Mouse (Mus musculus) embryonic facial prominence, embryonic 14.5 days (tissue): ENCODE data around the gene Plac1. TPM values are rescaled to one million over a fixed set of nuclear protein-coding genes. Genes with fewer than 3 reads are reported as not detected.

Source experiments
- ATAC-seq: fragments of 200-750 bp; cut with Nextera tagmentation; 2 replicates; pipeline ENCODE4 v1.8.0; 2017; ENCODE audit warnings: low read depth, moderate number of reproducible peaks, moderate TSS enrichment
- DNase-seq: peaks from one replicate; pipeline ENCODE4 v3.0.0-alpha.2; 2015; ENCODE audit warnings: low spot score
- H3K27ac ChIP-seq: fragments of 300-500 bp; sonication (generic); replicated peaks from 2 replicates; pipeline ENCODE4 v1.5.1; 2014; ENCODE audit warnings: low read depth, mild to moderate bottlenecking, low read length, moderate library complexity
- H3K27me3 ChIP-seq: fragments of 300-500 bp; sonication (generic); replicated peaks from 2 replicates; pipeline ENCODE4 v1.6.1; 2014; ENCODE audit warnings: low read length; ENCODE audit not compliant: control insufficient read depth, insufficient read depth
- H3K36me3 ChIP-seq: fragments of 300-500 bp; sonication (generic); 2 replicates; pipeline ENCODE4 v1.6.1; 2014; ENCODE audit warnings: low read length, mixed read lengths; ENCODE audit not compliant: control insufficient read depth, insufficient read depth
- H3K4me1 ChIP-seq: fragments of 300-500 bp; sonication (generic); 2 replicates; pipeline ENCODE4 v1.6.1; 2014; ENCODE audit warnings: antibody characterized with exemption, low read length; ENCODE audit not compliant: control insufficient read depth, insufficient read depth
- H3K4me2 ChIP-seq: fragments of 300-500 bp; sonication (generic); 2 replicates; pipeline ENCODE4 v1.6.1; 2014; ENCODE audit warnings: low read depth, mild to moderate bottlenecking, low read length, moderate library complexity, mixed read lengths
- H3K4me3 ChIP-seq: fragments of 300-500 bp; sonication (generic); 2 replicates; pipeline ENCODE4 v1.5.1; 2014; ENCODE audit warnings: low read depth, mild to moderate bottlenecking, low read length
- H3K9ac ChIP-seq: fragments of 300-500 bp; sonication (generic); 2 replicates; pipeline ENCODE4 v1.6.1; 2014; ENCODE audit warnings: low read depth, mild to moderate bottlenecking, low read length, moderate library complexity, mixed read lengths
- H3K9me3 ChIP-seq: fragments of 300-500 bp; sonication (generic); 2 replicates; pipeline ENCODE4 v1.6.1; 2016; ENCODE audit warnings: low read length; ENCODE audit not compliant: control insufficient read depth
- WGBS: fragments of 180-500 bp; shearing (Covaris S2); extraction: QIAGEN DNeasy Blood & Tissue Kit; methylation state at CpG from one replicate; pipeline ENCODE4 v1.1.7; 2014; 5-methylcytosine and 5-hydroxymethylcytosine counted together
- polyA plus RNA-seq: library from polyadenylated mRNA; unstranded; fragments of >200 nt; fragmentation: Nextera tagmentation; extraction: Ambion mirVana; gene quantifications from 2 replicates; pipeline ENCODE4 v1.2.1, GENCODE M21; 2014

The Plac1 gene
- polyA plus RNA-seq, 1 experiment from 2014 or later = 13.7 TPM

DNA sequence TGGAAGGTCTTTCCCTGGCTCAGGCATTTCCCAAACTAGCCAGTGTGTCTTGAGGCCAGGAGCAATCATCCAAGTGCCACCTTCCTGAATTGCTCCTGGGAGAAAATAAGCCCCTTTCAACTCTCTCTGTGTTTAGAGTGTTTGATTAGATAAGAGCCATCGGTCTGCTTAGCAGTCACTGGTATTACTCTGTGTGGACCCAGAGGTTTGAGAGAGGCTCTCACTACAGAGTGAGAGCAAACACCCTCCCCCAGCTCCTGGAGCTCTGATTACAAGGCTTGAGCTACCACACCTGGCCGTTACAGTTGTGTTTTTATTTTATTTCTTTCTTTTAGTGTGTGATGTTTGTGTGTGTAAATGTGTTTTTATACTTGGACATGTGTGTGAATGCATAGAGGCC lies 193.0 kb downstream of the Plac1 start:
- H3K27ac ChIP-seq = no peak overlapping the region

DNA sequence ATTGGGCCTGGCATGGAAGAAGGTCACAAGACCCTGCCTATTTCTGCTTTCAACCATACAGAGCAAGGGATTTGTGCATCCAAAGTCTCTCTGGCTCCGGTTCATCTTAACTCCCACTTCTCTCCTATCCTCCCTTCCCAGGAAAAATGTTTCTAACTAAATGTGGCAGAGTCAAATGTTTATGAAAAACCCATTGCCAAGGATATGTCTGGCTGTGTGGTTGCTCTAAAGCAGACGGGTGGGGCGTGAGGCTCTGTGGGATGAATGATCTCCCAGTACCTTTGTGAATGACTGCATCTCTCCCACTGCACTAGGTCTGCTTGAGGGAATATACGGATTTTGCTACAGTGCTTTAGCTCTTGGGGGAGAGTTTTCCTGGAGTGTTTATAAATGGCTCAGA lies 193.9 kb downstream of the Plac1 start:
- Histone ChIP-seq H3K9ac (no peak overlapping the region), H3K27me3 (no peaks in the 10 kb centered on the region), H3K27ac (peak overlapping the region; percentile 59), H3K9me3 (no peaks in the 10 kb centered on the region), H3K4me2 (no peak overlapping the region), H3K4me1 (0 out of 2 replicates have a peak, but pooled peaks cover 6% of the 10 kb centered on the region), H3K4me3 (no peak overlapping the region), H3K36me3 (no peaks in the 10 kb centered on the region)
- DNase-seq = no peak
- WGBS = 65% methylated on average over 4 of the region's 4 CpGs
- no peak for ATAC-seq

More for the DNA sequence above, 193.0 kb downstream of the Plac1 start:
- no peak overlapping the region for H3K9ac ChIP-seq
- H3K27me3 ChIP-seq = no peaks in the 10 kb centered on the region
- no peak for DNase-seq
- WGBS = 65% methylated on average over 2 of the region's 2 CpGs
- H3K36me3 ChIP-seq = no peaks in the 10 kb centered on the region
- H3K4me2 ChIP-seq = no peak overlapping the region
- H3K4me3 ChIP-seq = no peak overlapping the region
- H3K4me1 ChIP-seq = 0 out of 2 replicates have a peak, but pooled peaks cover 6% of the 10 kb centered on the region
- ATAC-seq = no peak
- no peaks in the 10 kb centered on the region for H3K9me3 ChIP-seq

DNA sequence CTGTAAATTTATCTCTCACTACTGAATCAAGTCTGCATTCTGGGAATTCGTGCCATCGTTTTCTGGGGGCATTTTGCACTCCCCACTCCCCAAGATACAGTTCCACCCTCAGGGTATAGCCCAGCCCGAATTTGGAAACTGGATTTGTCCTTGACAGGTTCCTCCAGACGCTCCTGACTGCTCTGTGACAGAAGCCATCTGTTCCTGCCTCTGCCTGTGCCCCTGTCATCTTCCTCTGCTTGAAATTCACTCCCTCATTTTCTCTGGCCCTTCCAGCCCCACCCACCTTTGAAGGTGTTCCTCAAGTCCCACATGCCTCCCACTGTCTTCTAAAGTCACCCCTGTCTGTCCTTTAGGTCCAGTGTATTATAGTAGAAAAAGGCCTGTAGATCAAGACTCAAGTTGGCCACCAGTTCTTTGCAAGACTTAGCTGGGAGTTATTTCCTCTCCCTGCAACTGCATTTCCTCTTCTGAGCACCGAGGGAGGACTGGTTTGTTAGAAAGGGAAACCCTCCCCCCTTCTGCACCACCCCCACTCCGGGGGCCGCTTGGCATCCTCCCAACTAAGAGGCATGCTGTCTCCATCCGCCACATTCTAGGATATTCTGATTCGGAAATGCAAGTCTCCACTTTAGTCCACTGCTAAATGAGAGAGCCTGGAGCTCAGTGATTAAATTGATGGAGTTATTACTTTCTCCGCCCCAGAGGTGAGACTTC lies 194.6 kb downstream of the Plac1 start:
- no peaks in the 10 kb centered on the region for H3K36me3 ChIP-seq
- H3K4me3 ChIP-seq = no peak overlapping the region
- peak overlapping the region; percentile 59; the same call in 1 of the 2 replicates for H3K27ac ChIP-seq
- no peaks in the 10 kb centered on the region for H3K9me3 ChIP-seq
- 0 out of 2 replicates have a peak, but pooled peaks cover 6% of the 10 kb centered on the region for H3K4me1 ChIP-seq
- ATAC-seq (no peak), DNase-seq (no peak)
- WGBS = 31% methylated on average over 10 of the region's 10 CpGs
- H3K27me3 ChIP-seq = no peaks in the 10 kb centered on the region
- no peak overlapping the region for H3K4me2 ChIP-seq
- H3K9ac ChIP-seq = no peak overlapping the region

GRCm38 (mm10) chrX:53041006-53041405 lies 198.9 kb downstream of the Plac1 start:
- no peaks in the 10 kb centered on the region for H3K27me3 ChIP-seq
- no peaks in the 10 kb centered on the region for H3K9me3 ChIP-seq
- no peak overlapping the region for H3K4me3 ChIP-seq
- ATAC-seq (no peak), DNase-seq (no peak)
- peaks cover 11% of the 10 kb centered on the region; the same call in 1 of the 2 replicates for H3K4me1 ChIP-seq
- H3K4me2 ChIP-seq = no peak overlapping the region
- H3K36me3 ChIP-seq = no peaks in the 10 kb centered on the region
- no peak overlapping the region for H3K27ac ChIP-seq
- H3K9ac ChIP-seq = no peak overlapping the region
- 77% methylated on average over 6 of the region's 6 CpGs for WGBS

- WGBS = 83% methylated on average over 6 of the region's 6 CpGs
- Histone ChIP-seq H3K4me1 (peaks cover 9% of the 10 kb centered on the region; the same call in 1 of the 2 replicates), H3K36me3 (no peaks in the 10 kb centered on the region), H3K27ac (no peak overlapping the region), H3K9me3 (no peaks in the 10 kb centered on the region), H3K27me3 (no peaks in the 10 kb centered on the region), H3K4me3 (no peak overlapping the region), H3K9ac (no peak overlapping the region), H3K4me2 (no peak overlapping the region)
- ATAC-seq (no peak), DNase-seq (no peak)
Observed at GRCm38 (mm10) chrX:53040138-53040537, 199.8 kb downstream of the Plac1 start.

DNA sequence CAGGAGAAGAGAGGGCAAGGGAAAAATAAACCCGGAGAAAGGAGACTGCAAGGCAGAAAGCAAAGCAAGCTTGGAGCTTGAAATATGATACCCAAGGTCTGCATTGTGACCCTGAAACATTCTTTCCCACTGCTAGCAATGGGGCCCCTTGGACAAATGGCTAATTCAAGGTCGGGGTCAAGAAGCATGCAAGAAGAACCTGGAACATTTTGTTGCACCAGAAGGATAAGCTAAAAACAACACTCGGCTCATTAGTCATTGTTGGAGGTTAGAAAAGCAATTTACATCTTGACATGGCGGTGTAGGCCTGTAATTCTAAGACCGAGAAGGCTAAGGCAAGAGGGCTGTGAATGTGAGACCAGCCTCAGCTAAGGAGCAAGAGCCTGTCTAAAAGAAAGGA lies 200.3 kb downstream of the Plac1 start:
- H3K4me2 ChIP-seq = no peak overlapping the region
- peaks cover 6% of the 10 kb centered on the region; the same call in 1 of the 2 replicates for H3K4me1 ChIP-seq
- no peaks in the 10 kb centered on the region for H3K27me3 ChIP-seq
- H3K4me3 ChIP-seq = no peak overlapping the region
- no peaks in the 10 kb centered on the region for H3K36me3 ChIP-seq
- H3K9me3 ChIP-seq = no peaks in the 10 kb centered on the region
- ATAC-seq = no peak
- H3K9ac ChIP-seq = no peak overlapping the region
- 47% methylated on average over 5 of the region's 5 CpGs for WGBS
- DNase-seq = no peak
- H3K27ac ChIP-seq = no peak overlapping the region

DNA sequence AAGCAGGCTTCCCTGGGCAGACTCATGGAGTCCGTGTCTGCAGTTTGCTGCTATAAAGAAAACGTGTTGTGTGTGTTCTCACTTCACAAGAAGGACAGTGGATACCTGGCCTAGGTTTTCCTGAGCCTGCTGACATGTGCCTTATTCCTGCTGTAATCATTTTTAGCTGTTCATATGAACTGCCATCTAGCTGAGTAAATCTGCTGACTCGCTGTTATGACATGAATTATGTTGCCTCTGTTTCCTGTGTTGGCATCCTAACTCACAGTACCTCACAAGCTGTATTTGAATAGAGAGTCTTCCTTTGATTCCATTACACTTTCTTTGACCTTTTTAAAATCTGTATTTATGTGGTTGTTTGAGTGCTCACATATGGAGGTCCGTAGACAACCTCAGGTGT lies 201.7 kb downstream of the Plac1 start:
- Histone ChIP-seq H3K4me3 (no peak overlapping the region), H3K9me3 (no peaks in the 10 kb centered on the region), H3K36me3 (no peaks in the 10 kb centered on the region), H3K4me2 (no peak overlapping the region), H3K4me1 (peaks cover 6% of the 10 kb centered on the region; the same call in 1 of the 2 replicates), H3K9ac (no peak overlapping the region), H3K27me3 (no peaks in the 10 kb centered on the region), H3K27ac (no peak overlapping the region)
- 91% methylated on average over 4 of the region's 4 CpGs for WGBS
- ATAC-seq (no peak), DNase-seq (no peak)

DNA sequence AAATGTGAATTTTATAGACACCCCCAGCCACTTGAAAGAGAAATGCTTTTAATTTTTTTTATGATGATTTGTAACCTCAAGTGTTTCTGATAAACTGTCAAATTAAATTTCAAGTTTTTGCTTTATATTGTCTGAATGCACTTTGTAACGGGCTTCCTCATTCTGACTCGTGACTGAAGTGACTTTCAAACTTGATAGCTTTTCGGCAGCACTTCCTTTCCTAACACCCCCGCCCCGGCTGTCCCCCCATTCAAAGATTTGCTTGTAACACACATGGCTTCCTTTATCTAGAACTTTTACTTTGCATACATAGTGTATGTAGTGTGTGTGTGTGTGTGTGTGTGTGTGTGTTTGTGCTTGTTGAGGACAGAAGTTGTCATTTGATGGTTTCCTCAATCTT lies 210.4 kb downstream of the Plac1 start:
- Histone ChIP-seq H3K27ac (no peak overlapping the region), H3K27me3 (no peaks in the 10 kb centered on the region), H3K4me2 (no peak overlapping the region), H3K4me3 (no peak overlapping the region), H3K9me3 (no peaks in the 10 kb centered on the region), H3K4me1 (no peaks in the 10 kb centered on the region), H3K9ac (no peak overlapping the region), H3K36me3 (no peaks in the 10 kb centered on the region)
- ATAC-seq (no peak), DNase-seq (no peak)
- 71% methylated on average over 5 of the region's 5 CpGs for WGBS
